Mouse (Mus musculus) NIH3T3 (cell line): Measurements from ENCODE around the gene Kdelr1.

Source experiments
- DNase-seq: peaks from one replicate; pipeline ENCODE4 v3.0.0-alpha.2; 2012; ENCODE audit warnings: low read depth

The Kdelr1 gene

GRCm38 (mm10) chr7:45872624-45873023, at the start of gene Kdelr1:
Kdelr1 (plus strand) TSS chr7:45872772.
- peak; percentile 95 for DNase-seq

GRCm38 (mm10) chr7:45824598-45824997, 48.0 kb upstream of the Kdelr1 start, which contains the start of gene Kcnj14:
Kcnj14 (minus strand) TSS chr7:45824782.
- no peak for DNase-seq

- no peak for DNase-seq
Measured at GRCm38 (mm10) chr7:45826631-45827030, 45.9 kb upstream of the Kdelr1 start.

GRCm38 (mm10) chr7:45830427-45831127, 42.0 kb upstream of the Kdelr1 start, which contains the start of gene Grwd1:
Grwd1 (minus strand) TSS chr7:45830944.
- peak; percentile 95 for DNase-seq

- DNase-seq = peak; percentile 71
Measured at GRCm38 (mm10) chr7:45831128-45831525, 41.4 kb upstream of the Kdelr1 start.

- no peak for DNase-seq
Measured at GRCm38 (mm10) chr7:45832428-45832827, 40.1 kb upstream of the Kdelr1 start.

- no peak for DNase-seq
Measured at GRCm38 (mm10) chr7:45833148-45833790, 39.3 kb upstream of the Kdelr1 start.

- DNase-seq = no peak
Measured at GRCm38 (mm10) chr7:45833924-45834323, 38.6 kb upstream of the Kdelr1 start.

- DNase-seq = no peak
Measured at GRCm38 (mm10) chr7:45842950-45843744, 29.4 kb upstream of the Kdelr1 start.

- no peak for DNase-seq
Measured at GRCm38 (mm10) chr7:45848447-45849027, 24.0 kb upstream of the Kdelr1 start.

GRCm38 (mm10) chr7:45850661-45851060, 21.9 kb upstream of the Kdelr1 start:
- DNase-seq = no peak

GRCm38 (mm10) chr7:45853089-45853488, 19.5 kb upstream of the Kdelr1 start:
- DNase-seq = no peak

- no peak for DNase-seq
Measured at GRCm38 (mm10) chr7:45856950-45857901, 15.3 kb upstream of the Kdelr1 start.

- DNase-seq = no peak
Measured at GRCm38 (mm10) chr7:45859008-45859407, 13.6 kb upstream of the Kdelr1 start.

GRCm38 (mm10) chr7:45862804-45863203, 9.8 kb upstream of the Kdelr1 start:
- DNase-seq = no peak

GRCm38 (mm10) chr7:45864435-45864834, 8.1 kb upstream of the Kdelr1 start:
- DNase-seq = no peak

- DNase-seq = peak; percentile 98
Measured at GRCm38 (mm10) chr7:45865925-45866910, 6.4 kb upstream of the Kdelr1 start.

- no peak for DNase-seq
Measured at GRCm38 (mm10) chr7:45867871-45868270, 4.7 kb upstream of the Kdelr1 start.

- DNase-seq = no peak
Measured at GRCm38 (mm10) chr7:45869107-45869670, 3.4 kb upstream of the Kdelr1 start.

- DNase-seq = no peak
Measured at GRCm38 (mm10) chr7:45869787-45870186, 2.8 kb upstream of the Kdelr1 start.
